Mouse (Mus musculus): ENCODE measurements around the gene Olfr700. TPM values are rescaled to one million over a fixed set of nuclear protein-coding genes. Genes with fewer than 3 reads are reported as not detected.
"Not testable (repeated sequence)": the region's sequence is repeated elsewhere in the genome, so short reads cannot be mapped to it uniquely, and the experiment has no call there.

Gene Olfr700
- not detected in 2 replicates for polyA plus RNA-seq (2015; fragmentation: Nextera tagmentation; extraction: Ambion mirVana)

GRCm38 (mm10) chr7:106808734-106809133, at the start of gene Olfr700:
TSS of gene Olfr700 (minus strand) at chr7:106808834.
- no peak within 1 kb of the TSS for H3K4me3 ChIP-seq (ENCODE audit: low read length)
- no peak within 1 kb of the TSS for H3K4me2 ChIP-seq (ENCODE audit: low read depth, low read length)
- no peaks in the 10 kb centered on the region for H3K27me3 ChIP-seq (replicated peaks; ENCODE audit: control insufficient read depth, insufficient read depth, low read length)
- no peak within 1 kb of the TSS for H3K9ac ChIP-seq (ENCODE audit: low read depth, low read length)
- no peaks in the 10 kb centered on the region for H3K9me3 ChIP-seq (ENCODE audit: control insufficient read depth, low read length)
- no peak for ATAC-seq
- 87% methylated on average over 1 of the region's 1 CpGs for WGBS
- H3K4me1 ChIP-seq (ENCODE audit: control insufficient read depth, insufficient read depth, low read length) = no peaks in the 10 kb centered on the region
- no peak within 1 kb of the TSS for H3K27ac ChIP-seq (ENCODE audit: low read length)
- H3K36me3 ChIP-seq (ENCODE audit: control insufficient read depth, insufficient read depth, low read length) = no peaks in the 10 kb centered on the region

- no peak within 1 kb of the TSS for H3K4me3 ChIP-seq (ENCODE audit: low read length)
- no peak within 1 kb of the TSS for H3K4me2 ChIP-seq (ENCODE audit: low read depth, low read length)
- H3K27me3 ChIP-seq (replicated peaks; ENCODE audit: control insufficient read depth, insufficient read depth, low read length) = no peaks in the 10 kb centered on the region
- ATAC-seq = no peak
- H3K27ac ChIP-seq (ENCODE audit: low read length) = no peak within 1 kb of the TSS
- no peaks in the 10 kb centered on the region for H3K4me1 ChIP-seq (ENCODE audit: control insufficient read depth, insufficient read depth, low read length)
- H3K9ac ChIP-seq (ENCODE audit: low read depth, low read length) = no peak within 1 kb of the TSS
- H3K9me3 ChIP-seq (ENCODE audit: control insufficient read depth, low read length) = no peaks in the 10 kb centered on the region
- no peaks in the 10 kb centered on the region for H3K36me3 ChIP-seq (ENCODE audit: control insufficient read depth, insufficient read depth, low read length)
- 62% methylated on average over 2 of the region's 2 CpGs for whole genome bisulfite sequencing
Observed at GRCm38 (mm10) chr7:106843060-106843459, 34.4 kb upstream of the Olfr700 start, which contains the start of gene Olfr703. TSS of gene Olfr703 (plus strand) at chr7:106843360.

- Histone ChIP-seq H3K36me3 (ENCODE audit: control insufficient read depth, insufficient read depth, low read length) (no peaks in the 10 kb centered on the region), H3K4me1 (ENCODE audit: control insufficient read depth, insufficient read depth, low read length) (no peaks in the 10 kb centered on the region), H3K27me3 (replicated peaks; ENCODE audit: control insufficient read depth, insufficient read depth, low read length) (no peaks in the 10 kb centered on the region), H3K4me2 (ENCODE audit: low read depth, low read length) (no peak within 1 kb of the TSS), H3K9ac (ENCODE audit: low read depth, low read length) (no peak within 1 kb of the TSS), H3K4me3 (ENCODE audit: low read length) (no peak within 1 kb of the TSS), H3K27ac (ENCODE audit: low read length) (no peak within 1 kb of the TSS), H3K9me3 (ENCODE audit: control insufficient read depth, low read length) (no peaks in the 10 kb centered on the region)
- no peak for ATAC-seq
Observed at GRCm38 (mm10) chr7:106833793-106834192, 25.2 kb upstream of the Olfr700 start, which contains the start of gene Olfr702. TSS of gene Olfr702 (minus strand) at chr7:106833893.

GRCm38 (mm10) chr7:106818414-106818813, 9.8 kb upstream of the Olfr700 start:
- Histone ChIP-seq H3K4me1 (ENCODE audit: control insufficient read depth, insufficient read depth, low read length) (no peaks in the 10 kb centered on the region), H3K9ac (ENCODE audit: low read depth, low read length) (no peak overlapping the region), H3K27me3 (replicated peaks; ENCODE audit: control insufficient read depth, insufficient read depth, low read length) (no peaks in the 10 kb centered on the region), H3K9me3 (ENCODE audit: control insufficient read depth, low read length) (no peaks in the 10 kb centered on the region), H3K4me3 (ENCODE audit: low read length) (no peak overlapping the region), H3K36me3 (ENCODE audit: control insufficient read depth, insufficient read depth, low read length) (no peaks in the 10 kb centered on the region), H3K27ac (ENCODE audit: low read length) (no peak overlapping the region), H3K4me2 (ENCODE audit: low read depth, low read length) (no peak overlapping the region)
- no peak for ATAC-seq

- ATAC-seq = no peak
- 48% methylated on average over 2 of the region's 2 CpGs for WGBS
- no peaks in the 10 kb centered on the region for H3K9me3 ChIP-seq (ENCODE audit: control insufficient read depth, low read length)
Observed at GRCm38 (mm10) chr7:106815775-106816174, 7.1 kb upstream of the Olfr700 start.

GRCm38 (mm10) chr7:106813829-106814228, 5.2 kb upstream of the Olfr700 start, which contains the start of gene Olfr701:
TSS of gene Olfr701 (plus strand) at chr7:106814129.
- H3K9me3 ChIP-seq (ENCODE audit: control insufficient read depth, low read length) = no peaks in the 10 kb centered on the region
- H3K4me2 ChIP-seq (ENCODE audit: low read depth, low read length) = no peak within 1 kb of the TSS
- H3K9ac ChIP-seq (ENCODE audit: low read depth, low read length) = no peak within 1 kb of the TSS
- no peaks in the 10 kb centered on the region for H3K36me3 ChIP-seq (ENCODE audit: control insufficient read depth, insufficient read depth, low read length)
- no peak for ATAC-seq
- H3K27me3 ChIP-seq (replicated peaks; ENCODE audit: control insufficient read depth, insufficient read depth, low read length) = no peaks in the 10 kb centered on the region
- 69% methylated on average over 2 of the region's 2 CpGs for WGBS
- H3K27ac ChIP-seq (ENCODE audit: low read length) = no peak within 1 kb of the TSS
- H3K4me1 ChIP-seq (ENCODE audit: control insufficient read depth, insufficient read depth, low read length) = no peaks in the 10 kb centered on the region
- no peak within 1 kb of the TSS for H3K4me3 ChIP-seq (ENCODE audit: low read length)

More at GRCm38 (mm10) chr7:106815775-106816174, 7.1 kb upstream of the Olfr700 start:
- no peak overlapping the region for H3K4me2 ChIP-seq (ENCODE audit: low read depth, low read length)
- no peak overlapping the region for H3K4me3 ChIP-seq (ENCODE audit: low read length)
- H3K27ac ChIP-seq (ENCODE audit: low read length) = no peak overlapping the region
- no peak overlapping the region for H3K9ac ChIP-seq (ENCODE audit: low read depth, low read length)
- H3K36me3 ChIP-seq (ENCODE audit: control insufficient read depth, insufficient read depth, low read length) = no peaks in the 10 kb centered on the region
- H3K4me1 ChIP-seq (ENCODE audit: control insufficient read depth, insufficient read depth, low read length) = no peaks in the 10 kb centered on the region
- H3K27me3 ChIP-seq (replicated peaks; ENCODE audit: control insufficient read depth, insufficient read depth, low read length) = no peaks in the 10 kb centered on the region

- 81% methylated on average over 1 of the region's 1 CpGs for WGBS
- Histone ChIP-seq H3K36me3 (ENCODE audit: control insufficient read depth, insufficient read depth, low read length) (no peaks in the 10 kb centered on the region), H3K27me3 (replicated peaks; ENCODE audit: control insufficient read depth, insufficient read depth, low read length) (no peaks in the 10 kb centered on the region), H3K4me1 (ENCODE audit: control insufficient read depth, insufficient read depth, low read length) (no peaks in the 10 kb centered on the region), H3K9me3 (ENCODE audit: control insufficient read depth, low read length) (no peaks in the 10 kb centered on the region), H3K9ac (ENCODE audit: low read depth, low read length) (no peak within 1 kb of the TSS), H3K4me3 (ENCODE audit: low read length) (no peak within 1 kb of the TSS), H3K4me2 (ENCODE audit: low read depth, low read length) (no peak within 1 kb of the TSS), H3K27ac (ENCODE audit: low read length) (no peak within 1 kb of the TSS)
- no peak for ATAC-seq
Observed at GRCm38 (mm10) chr7:106793098-106793497, 15.5 kb downstream of the Olfr700 start, which contains the start of gene Olfr699. TSS of gene Olfr699 (minus strand) at chr7:106793198.

GRCm38 (mm10) chr7:106788330-106788729, 20.3 kb downstream of the Olfr700 start:
- Histone ChIP-seq H3K4me1 (ENCODE audit: control insufficient read depth, insufficient read depth, low read length) (no peaks in the 10 kb centered on the region), H3K27me3 (replicated peaks; ENCODE audit: control insufficient read depth, insufficient read depth, low read length) (no peaks in the 10 kb centered on the region), H3K9ac (ENCODE audit: low read depth, low read length) (no peak overlapping the region), H3K4me3 (ENCODE audit: low read length) (no peak overlapping the region), H3K4me2 (ENCODE audit: low read depth, low read length) (no peak overlapping the region), H3K9me3 (ENCODE audit: control insufficient read depth, low read length) (no peaks in the 10 kb centered on the region), H3K27ac (ENCODE audit: low read length) (no peak overlapping the region), H3K36me3 (ENCODE audit: control insufficient read depth, insufficient read depth, low read length) (no peaks in the 10 kb centered on the region)
- no peak for ATAC-seq

- not testable (repeated sequence) for H3K27me3 ChIP-seq (replicated peaks; ENCODE audit: control insufficient read depth, insufficient read depth, low read length); H3K9me3 ChIP-seq (ENCODE audit: control insufficient read depth, low read length); H3K27ac ChIP-seq (ENCODE audit: low read length); H3K9ac ChIP-seq (ENCODE audit: low read depth, low read length); H3K4me1 ChIP-seq (ENCODE audit: control insufficient read depth, insufficient read depth, low read length); H3K36me3 ChIP-seq (ENCODE audit: control insufficient read depth, insufficient read depth, low read length); H3K4me2 ChIP-seq (ENCODE audit: low read depth, low read length); ATAC-seq; H3K4me3 ChIP-seq (ENCODE audit: low read length)
- WGBS = 89% methylated on average over 2 of the region's 2 CpGs
Observed at GRCm38 (mm10) chr7:106761008-106761407, 47.6 kb downstream of the Olfr700 start.

- no peaks in the 10 kb centered on the region for H3K27me3 ChIP-seq (replicated peaks; ENCODE audit: control insufficient read depth, insufficient read depth, low read length)
- H3K4me1 ChIP-seq (ENCODE audit: control insufficient read depth, insufficient read depth, low read length) = no peaks in the 10 kb centered on the region
- 87% methylated on average over 2 of the region's 2 CpGs for WGBS
- H3K36me3 ChIP-seq (ENCODE audit: control insufficient read depth, insufficient read depth, low read length) = no peaks in the 10 kb centered on the region
- H3K9me3 ChIP-seq (ENCODE audit: control insufficient read depth, low read length) = no peaks in the 10 kb centered on the region
- no peak for ATAC-seq
- H3K9ac ChIP-seq (ENCODE audit: low read depth, low read length) = no peak overlapping the region
- H3K4me3 ChIP-seq (ENCODE audit: low read length) = no peak overlapping the region
- H3K4me2 ChIP-seq (ENCODE audit: low read depth, low read length) = no peak overlapping the region
- no peak overlapping the region for H3K27ac ChIP-seq (ENCODE audit: low read length)
Observed at GRCm38 (mm10) chr7:106758800-106759199, 49.8 kb downstream of the Olfr700 start.

Data from intestine, embryonic 16.5 days (tissue).